Mouse (Mus musculus): ENCODE data around the gene Olfr1373. TPM values are rescaled to one million over a fixed set of nuclear protein-coding genes. Genes with fewer than 3 reads are reported as not detected.

Olfr1373 gene
- not detected in 2 replicates for polyA plus RNA-seq (2012; ENCODE audit: low replicate concordance)

GRCm38 (mm10) chr11:52145428-52145827 lies at the start of gene Olfr1373:
Gene Olfr1373 (minus strand): TSS chr11:52145528.

GRCm38 (mm10) chr11:52098398-52098946 lies 46.9 kb downstream of the Olfr1373 start, which contains the start of gene Ppp2ca:
Gene Ppp2ca (plus strand): TSS chr11:52098681.

Other genes starting within 250 kb of the Olfr1373 start
- 24.9 and 33.3 TPM in 2 replicates for gene Cdkn2aipnl, start 177.9 kb downstream of the Olfr1373 start, polyA plus RNA-seq (2012; ENCODE audit: low replicate concordance)
- 87.3 and 87.4 TPM in 2 replicates for gene Ube2b, start 144.8 kb downstream of the Olfr1373 start, polyA plus RNA-seq (2012; ENCODE audit: low replicate concordance)
- gene Cdkl3, start 141.3 kb downstream of the Olfr1373 start, polyA plus RNA-seq (2012; ENCODE audit: low replicate concordance) = 0.39 and 0.60 TPM in 2 replicates
- gene Ppp2ca, start 46.8 kb downstream of the Olfr1373 start, polyA plus RNA-seq (2012; ENCODE audit: low replicate concordance) = 8.8 and 12.8 TPM in 2 replicates
- not detected in 2 replicates for gene Olfr1371, start 68.5 kb upstream of the Olfr1373 start, polyA plus RNA-seq (2012; ENCODE audit: low replicate concordance)
- gene Skp1a, start 86.5 kb upstream of the Olfr1373 start, polyA plus RNA-seq (2012; ENCODE audit: low replicate concordance) = 1.8 and 4.1 TPM in 2 replicates
- 38.8 and 66.2 TPM in 2 replicates for gene Tcf7, start 137.5 kb upstream of the Olfr1373 start, polyA plus RNA-seq (2012; ENCODE audit: low replicate concordance)
- gene Vdac1, start 215.3 kb upstream of the Olfr1373 start, polyA plus RNA-seq (2012; ENCODE audit: low replicate concordance) = 14.9 and 30.1 TPM in 2 replicates

Data from leukemia stem cell, adult 10-12 weeks (primary cell).